Mouse (Mus musculus) heart, adult 9 months (tissue): ENCODE results near the gene Nfia.

Source experiments
- DNase-seq, 2 experiments: peaks; one replicate each; pipeline ENCODE4 v3.0.0; 2022; ENCODE audit warnings: low spot score in 2 of 2

The Nfia gene

DNA sequence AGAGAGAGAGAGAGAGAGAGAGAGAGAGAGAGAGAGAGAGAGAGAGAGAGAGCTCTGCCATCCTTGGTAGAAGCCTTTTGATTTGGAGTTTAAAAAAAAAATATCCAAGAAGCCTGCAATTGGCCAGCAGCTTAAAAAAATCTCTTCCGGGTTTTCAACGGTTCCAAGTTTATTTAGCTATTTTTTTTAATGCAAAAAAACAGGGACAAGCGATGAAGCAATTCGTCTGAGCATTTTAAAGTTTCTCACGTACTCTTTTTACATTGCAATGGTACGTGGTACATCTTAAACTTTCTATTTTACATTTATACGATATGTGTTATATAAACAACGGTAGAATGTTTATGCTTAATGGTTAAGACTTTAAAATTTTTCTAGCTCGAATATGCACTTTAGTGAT lies at the start of gene Nfia:
Gene Nfia (plus strand): TSS at position 94 of the 400 bp plus-strand sequence.
- DNase-seq = peak in 1 of 2 experiments; percentile 51

DNA sequence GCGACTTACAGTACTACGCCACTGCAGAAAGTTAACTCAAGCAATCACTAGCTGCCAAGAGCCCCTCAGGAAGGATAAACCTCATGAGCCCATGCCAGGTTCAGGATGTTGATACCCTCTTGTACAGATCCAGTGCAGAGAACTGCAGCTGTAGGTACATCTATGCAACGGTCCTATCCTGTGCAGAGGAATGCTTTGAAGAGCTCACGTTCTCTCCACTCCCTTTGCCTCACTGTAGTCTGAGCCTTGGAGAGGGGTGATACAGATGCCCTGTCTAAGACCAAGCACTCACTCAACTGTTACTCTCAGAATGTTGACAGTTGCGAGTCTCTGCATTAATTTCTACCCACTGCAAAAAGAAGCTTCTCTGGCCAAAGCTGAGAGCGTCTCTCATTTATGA lies 49.2 kb upstream of the Nfia start:
- no peak for DNase-seq

DNA sequence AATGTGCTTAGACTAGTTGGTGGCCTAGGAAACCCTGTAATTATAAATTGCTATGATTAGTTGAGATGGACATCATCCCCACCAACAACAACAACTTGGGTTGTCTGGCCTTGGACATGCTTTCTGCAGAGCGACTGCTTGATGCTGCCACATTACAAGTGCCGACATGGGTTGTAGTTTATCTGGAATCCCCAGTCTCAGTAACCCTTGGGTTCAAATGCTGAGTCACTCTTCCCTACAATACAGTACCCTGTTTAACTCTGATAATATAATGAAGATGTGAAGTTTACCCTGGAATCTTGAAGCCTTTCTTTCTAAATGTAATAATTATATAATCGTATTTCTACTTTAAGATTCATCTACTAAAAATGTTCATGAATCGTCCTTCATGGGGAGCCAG lies 44.0 kb upstream of the Nfia start:
- DNase-seq = no peak

DNA sequence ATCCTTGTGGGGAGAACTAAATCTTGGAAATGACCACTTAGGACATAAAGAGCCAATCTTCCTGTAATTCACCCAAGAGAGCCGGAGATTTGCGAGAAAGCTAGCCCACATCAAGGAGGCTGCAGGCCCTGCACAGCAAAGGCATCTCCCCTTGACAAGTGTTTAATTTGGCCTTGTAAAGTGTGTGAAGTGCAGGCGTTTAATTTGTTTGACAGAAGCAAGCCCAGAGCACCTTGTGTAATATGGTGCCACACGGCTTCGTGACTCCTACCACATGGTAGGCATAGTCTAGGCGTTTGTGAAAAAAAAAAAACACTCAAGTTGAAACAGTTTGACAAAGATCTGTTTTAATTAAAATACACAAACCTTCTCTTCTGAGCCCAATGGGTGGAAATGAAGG lies 42.5 kb upstream of the Nfia start:
- no peak for DNase-seq

DNA sequence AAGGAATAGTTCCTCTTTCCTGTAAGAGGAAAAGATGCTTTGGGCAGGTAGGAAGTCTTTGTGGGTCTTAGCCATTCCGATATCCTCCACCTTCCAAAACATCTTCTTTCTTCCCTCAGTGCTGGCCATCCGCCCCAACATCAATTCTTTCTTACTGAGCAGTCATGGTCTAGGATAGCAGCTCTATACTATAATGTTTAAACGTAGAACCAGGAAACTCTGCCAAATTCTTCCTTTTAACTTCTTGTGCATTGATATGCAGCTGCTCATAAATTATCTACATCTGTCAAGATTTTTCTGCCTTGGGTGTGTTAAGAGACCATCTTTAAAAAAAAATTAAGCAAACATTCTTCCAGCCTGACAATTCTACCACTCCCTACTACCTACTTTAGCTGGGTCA lies 42.1 kb upstream of the Nfia start:
- no peak for DNase-seq

DNA sequence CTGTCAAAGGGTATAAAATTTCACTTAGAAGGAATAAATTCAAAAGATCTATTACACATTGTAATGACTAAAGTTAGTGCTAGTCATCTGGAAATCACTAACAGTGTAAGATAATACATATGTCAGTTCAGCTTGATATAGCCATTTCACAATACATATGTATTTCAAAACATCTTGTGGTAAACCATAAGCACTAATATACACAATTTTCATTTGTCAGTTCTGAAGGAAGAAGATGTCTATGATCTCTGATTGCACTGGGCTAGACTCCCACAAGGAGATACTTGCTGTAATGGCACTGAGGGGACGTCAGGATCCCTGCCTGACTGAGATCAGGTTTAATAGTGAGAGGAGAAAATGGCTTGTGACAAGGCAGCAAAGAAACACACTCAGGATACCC lies 39.1 kb upstream of the Nfia start:
- no peak for DNase-seq

DNA sequence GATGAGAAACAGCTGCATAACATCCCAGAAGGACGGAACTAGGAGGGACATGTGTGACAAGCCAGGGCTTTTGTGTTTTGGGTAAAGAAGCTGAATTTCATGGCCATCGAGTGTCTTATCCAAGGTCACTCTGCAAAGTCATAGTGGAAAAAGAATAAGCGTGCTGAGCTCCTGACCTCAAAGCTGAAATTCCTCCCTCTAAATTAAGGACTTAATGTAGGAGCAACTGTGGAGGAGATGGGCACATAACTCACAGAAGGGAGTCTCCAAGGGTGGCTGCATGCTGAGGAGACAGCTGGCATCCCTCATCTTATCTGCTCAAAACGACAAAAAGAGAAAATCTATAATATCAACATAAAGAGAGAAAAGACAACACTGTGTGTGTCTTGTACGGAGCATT lies 28.6 kb upstream of the Nfia start:
- no peak for DNase-seq

DNA sequence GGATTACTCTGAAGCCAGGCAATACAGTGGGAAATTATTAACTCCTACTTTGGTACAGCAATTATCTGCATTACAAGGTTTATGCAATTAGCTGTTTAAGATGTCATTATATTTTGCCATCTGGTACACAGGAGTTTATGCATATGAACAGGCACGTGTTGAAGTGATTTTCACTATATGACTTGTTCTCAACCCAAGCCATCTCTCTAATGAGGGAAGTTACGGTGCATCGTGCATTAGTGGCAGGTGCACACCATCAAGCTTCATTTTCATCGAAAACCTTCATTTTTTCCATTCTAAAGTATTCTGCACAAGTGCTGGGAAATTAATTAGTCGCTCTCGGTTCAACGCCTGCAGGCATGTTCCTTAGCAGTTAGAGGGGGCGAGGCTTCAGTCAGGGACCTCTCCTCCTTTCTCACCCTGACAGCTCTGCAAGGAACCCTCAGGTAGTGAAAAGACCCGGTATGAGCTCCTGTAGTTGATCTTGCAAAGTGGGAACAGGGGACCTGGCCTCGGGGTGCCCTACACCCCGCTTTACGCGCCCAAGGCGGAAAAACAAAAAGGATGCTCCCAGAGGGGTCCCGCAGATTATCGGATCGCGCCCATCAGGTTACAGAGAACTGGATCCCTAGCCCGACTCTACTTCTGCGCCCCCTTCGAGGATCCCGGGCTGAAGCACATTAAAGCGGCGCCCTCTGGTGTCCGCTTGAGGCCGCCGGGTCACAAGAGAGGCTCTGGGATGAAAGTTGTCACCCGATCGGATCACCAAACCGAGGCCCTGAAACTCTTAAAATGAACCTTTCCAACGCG lies 27.0 kb upstream of the Nfia start:
- peak; percentile 74 to 83 for DNase-seq

DNA sequence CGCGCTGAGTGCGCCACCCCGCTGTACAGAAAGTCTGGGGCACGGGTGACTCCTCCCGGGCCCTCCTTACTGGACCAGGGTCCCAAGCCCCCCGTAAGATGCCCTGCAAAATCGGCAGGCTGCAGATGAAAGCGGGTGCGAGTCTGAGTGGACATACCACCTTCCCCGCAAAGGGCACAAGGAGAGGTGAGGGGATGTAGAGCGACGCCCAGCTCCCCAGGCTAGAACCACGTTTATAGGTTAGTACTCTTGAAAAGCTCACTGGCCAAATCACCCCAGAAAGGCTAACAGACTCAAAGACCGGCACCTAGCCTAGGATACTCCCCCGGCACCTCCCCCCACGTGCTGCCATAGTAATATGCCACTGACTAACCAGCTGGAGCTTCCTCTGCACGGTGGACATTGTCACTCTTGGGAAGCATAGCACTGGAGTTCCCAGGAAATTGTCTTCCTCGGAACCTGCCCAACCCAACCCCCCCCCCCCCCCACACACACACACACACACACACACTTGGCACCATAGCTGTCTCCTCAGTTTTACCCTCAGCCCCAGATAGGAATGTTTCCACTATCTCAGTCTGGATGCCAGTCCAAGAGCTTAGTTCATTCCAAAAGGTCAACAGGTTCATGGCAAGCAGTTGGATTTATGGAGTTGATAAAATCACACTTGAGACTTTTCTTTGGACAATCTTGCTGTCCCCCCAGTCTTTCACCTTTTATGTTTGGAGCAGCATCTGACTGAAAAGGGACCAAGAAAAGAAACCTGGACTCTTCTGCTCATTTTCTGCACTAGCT lies 26.2 kb upstream of the Nfia start:
- no peak for DNase-seq

DNA sequence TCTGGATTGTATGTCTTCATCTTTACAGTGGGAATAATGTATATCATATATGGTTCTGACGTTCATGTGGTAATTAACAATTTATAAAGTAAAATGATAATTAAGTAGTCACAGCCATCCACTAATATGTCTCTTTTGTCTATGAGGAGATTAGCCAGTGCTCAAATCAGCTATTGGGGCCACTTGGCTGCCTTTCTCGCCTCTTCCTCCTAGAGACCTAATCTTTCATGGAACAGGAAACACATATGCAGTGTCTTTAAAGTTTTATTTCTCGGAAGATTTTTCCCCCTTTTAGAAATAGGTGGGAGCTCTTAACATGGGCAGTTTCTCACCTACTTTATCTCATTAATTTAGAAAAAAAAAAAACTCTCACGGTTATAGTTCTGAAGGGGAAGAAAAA lies 22.1 kb upstream of the Nfia start:
- DNase-seq = no peak

DNA sequence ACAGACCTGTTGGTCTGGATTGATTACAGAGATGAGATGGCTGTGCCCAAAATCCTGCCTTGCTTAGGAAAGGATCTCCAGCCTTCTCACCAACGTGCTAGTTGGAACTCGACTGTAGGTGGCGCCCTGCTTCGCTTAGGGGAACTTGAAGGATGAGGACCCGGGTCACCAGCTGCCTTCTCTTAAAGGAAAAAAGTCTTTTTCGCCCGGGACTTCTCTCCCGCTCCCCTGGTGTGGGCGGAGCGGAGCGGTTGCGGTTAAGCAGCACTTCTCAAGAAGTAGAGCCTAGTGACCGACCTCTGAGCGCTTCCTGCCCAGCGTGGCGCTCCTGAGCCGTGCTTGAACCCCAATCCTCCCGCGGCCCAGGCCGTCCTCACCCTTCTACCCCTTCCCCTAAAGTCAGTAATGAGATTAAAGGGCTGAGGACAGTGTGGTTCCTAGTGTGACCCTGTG lies 21.5 kb upstream of the Nfia start:
- DNase-seq = peak; percentile 89 to 91

DNA sequence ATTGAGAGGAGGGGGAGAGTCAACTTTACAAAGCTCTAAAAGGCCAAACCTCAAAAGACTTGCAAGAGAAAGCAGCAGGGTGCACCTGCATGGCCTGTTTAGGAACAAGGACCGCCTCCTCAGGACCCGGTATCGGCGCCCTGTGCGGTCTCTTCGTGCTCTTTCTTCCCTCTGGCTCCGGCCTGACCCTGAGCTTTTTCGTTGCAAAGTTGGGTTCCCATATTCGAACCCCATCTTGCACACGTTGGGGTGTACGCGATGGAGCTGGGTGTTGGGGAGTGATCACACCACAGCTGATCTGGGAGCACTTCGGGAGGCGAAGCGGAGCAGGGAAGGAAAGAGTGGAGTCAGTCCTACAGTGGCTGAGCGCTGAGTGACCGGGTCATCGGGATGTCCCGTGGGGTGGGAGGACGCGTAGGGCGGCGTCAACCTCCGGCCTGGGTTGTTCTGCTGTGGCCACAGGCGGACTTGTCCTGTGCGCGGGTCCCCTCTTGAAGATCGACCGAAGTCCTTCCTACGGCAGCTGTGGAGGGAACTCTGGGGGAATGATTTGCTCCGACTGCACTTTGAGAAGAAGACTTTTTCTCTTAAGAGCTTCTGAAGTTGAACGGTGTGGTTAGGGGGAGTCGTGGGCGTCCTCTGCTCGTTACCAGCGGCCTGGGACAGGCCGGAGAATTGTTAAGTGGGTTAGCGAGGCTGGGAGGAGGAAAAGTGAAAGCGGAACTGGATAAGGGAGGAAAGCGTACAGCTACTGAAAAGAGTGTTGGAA lies 20.9 kb upstream of the Nfia start:
- peak; percentile 88 for DNase-seq

DNA sequence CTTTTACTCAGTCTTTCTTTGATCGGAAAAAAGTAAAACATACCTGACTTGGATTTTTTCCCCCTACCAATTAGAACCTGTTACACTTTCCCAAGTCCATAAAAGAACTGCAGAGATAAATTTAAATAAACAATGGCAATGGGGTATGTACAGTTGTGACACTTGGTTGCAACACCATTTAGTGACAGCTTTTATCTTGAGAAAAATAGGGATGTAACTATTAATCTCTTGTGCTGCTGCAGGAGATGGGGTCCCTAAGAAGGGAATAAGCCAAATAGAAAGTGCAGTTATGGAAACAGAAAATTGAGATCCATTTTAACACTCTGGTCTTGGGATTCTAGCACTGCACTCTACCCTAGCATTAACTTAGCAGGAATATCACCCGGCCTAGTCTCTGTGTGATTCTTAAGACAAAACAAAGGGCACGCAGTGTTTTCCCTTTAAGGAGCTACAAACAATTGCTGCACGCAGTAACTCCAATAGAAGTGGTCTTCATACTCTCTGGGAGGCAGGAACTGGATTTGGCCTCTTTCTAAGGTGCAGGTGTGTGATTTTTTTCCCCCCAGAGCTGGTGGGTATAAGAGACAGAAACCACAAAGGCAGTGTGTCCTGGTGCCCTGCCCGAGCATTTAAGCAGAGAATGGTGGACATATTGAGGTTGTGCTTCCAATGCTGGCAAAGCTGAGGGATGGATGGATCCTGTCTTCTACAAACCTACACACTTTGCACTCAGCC lies 20.1 kb upstream of the Nfia start:
- no peak for DNase-seq

DNA sequence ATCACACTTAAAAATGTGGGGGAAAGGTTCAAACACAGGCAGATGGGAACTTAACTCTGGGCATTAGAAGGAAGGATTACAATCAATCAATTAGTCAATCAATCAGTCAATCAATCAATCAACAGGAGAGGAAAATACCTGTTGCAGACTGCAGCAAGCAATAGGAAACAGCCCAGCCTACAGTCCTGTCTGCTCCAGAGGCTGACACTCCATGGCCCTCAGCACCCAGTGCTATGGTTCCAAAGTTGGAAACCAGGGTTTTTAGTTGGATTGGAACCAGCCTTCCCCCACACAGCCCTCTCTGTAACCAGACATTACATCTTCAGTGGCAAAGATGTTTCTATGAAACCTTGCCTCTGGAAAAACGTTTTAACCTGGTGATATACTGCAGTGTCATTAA lies 19.0 kb upstream of the Nfia start:
- no peak for DNase-seq

DNA sequence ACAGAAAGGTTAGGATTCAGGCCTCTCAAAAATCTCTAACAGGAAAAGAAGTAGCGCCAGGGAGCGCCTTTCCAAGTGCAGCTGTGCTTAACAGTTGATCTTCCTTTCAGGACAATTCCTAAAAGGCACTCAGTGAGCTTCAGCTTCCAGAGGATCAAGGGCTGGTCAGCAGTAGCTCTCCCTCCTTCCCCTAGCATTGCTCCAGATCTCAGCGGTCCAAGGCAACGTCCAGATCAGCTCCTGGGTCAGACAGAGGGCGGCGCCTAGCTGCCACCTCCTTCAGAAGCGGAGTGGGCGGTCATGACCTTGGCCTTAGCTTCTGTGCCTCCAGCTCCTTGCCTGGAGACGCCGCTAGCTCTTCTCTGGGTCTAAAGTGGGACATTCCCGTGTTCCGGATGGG lies 18.3 kb upstream of the Nfia start:
- peak; percentile 75 to 81 for DNase-seq

DNA sequence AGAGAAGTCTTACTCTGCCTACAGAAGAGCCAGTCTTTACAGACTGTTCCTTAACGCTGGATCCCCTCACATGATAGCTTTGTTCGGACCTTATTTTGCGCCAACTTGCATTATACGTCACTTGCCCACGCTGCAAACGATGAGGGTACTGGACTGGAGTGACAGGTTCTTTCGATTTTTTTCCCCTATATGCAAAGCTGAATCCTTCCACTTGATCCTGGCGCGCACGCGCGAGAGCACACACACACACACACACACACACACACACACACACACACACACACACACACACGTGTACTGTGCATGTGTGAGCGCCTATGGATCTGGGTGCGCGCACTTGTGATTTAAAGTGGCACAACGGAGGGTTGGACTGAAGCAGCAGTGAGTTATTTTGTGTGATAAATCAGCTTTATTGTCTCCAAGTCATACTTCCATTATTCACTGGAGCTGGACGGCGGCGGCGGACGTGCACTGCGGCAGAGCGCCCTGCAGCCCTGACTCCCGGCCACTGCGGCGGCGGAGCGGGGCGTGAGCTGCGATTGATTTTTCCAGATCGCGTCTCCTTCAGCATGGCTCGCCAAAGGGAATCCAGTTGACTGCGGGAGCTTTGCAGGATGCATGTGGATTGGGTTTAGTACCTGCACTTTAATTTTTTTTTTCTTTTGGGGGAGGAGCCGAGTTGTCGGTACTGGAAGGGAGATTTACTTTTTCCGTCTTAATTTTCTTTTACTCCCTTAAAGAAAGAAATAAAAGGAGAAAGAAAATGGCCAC lies 15.1 kb upstream of the Nfia start:
- DNase-seq = peak; percentile 58 to 74

DNA sequence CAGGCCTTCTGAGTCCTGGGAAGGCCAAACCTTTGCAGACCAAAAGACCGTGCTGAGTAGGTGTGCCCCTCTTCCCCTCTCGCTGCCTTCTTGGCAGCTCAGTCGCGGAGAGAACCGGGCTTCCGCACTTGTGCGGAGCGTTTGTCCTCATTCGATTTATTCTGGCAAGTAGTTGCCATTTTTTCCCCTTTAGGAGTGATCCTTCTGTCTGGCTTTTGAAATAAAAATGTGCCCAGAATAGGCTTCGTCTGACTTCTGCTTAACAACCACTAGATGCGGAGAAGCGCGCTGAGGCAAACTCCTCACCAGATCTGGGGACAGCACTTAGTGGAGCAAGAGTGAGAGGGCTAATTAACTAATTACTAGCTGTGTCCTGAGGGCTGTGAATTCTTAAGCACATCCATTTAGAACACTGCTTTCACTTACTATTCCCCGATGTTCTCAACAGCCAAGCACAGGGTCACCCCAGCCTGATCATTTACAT lies 14.5 kb upstream of the Nfia start:
- peak; percentile 47 to 61 for DNase-seq

DNA sequence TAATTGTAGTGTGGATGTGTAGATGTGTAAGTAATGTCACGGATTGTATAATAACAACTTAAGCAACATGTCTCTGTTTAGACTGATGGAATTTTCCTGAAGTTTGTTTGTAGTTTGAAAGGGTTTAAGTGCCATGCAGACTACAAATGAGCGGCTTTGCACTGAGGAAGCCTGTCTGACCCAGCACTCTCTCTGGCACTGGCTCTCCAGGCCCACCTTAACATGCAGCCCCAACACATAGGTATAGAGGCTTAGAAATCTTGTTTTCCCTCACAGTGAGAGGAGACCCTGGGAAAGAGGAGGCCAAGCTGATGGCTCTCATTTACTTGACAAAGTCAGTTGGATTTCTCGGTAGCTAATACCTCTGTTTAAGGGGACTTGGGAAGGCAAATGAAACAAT lies 13.9 kb upstream of the Nfia start:
- no peak for DNase-seq

DNA sequence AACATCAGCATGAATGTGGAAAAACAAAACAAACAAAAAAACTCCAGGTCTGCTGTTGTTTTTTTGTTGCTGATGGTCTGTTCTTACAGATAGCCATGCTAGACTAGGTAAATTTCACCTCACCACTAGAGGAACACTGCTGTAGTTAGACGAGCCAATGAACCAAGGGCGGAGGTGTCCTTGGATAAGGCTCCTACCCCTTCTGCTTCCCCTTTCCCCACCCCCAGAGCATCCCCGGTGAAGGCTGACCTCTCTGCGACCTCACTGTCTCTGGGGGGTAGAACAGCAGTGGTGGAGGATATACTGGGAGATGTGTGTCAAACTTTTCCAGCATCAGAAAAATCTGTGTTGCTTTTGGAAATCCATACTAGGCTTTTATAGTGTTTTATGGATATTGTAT lies 7.9 kb upstream of the Nfia start:
- DNase-seq = no peak

DNA sequence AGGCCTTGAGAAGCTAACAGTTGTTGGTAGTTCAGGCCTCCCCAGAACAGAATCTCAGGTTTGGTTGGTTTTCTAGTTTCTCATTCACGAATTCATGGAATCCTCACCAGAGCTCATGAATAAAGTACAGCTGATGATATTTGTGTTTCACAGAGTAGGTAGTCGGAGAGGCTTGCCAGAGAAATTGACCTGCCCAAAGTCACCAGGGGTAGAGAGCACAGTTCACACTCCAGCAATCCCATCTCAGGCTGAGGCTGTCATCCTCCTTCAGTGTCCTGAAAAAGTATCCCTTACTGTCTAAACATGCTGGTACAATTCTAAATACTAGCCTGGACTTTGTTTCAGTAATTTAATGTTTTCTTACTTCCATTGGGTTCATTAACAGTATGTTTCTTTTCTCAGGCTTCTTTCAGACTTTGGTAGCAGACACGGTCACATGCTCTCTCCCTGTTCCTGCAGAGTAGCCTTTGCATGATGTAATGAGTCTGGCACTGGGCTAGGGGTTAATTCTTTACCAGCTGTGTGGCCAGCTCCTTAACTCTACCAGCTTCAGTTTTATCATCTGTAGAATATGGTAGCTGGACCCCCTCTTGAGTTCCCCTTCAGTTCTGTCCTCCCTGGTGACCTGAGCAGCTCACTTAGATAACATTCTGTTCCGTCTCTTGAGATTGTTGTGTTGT lies 7.1 kb upstream of the Nfia start:
- DNase-seq = no peak
